Mouse (Mus musculus) ES-E14 (cell line): ENCODE results near the gene Sned1. TPM values are rescaled to one million over a fixed set of nuclear protein-coding genes. Genes with fewer than 3 reads are reported as not detected.

Experiments
- DNase-seq: peaks from one replicate; pipeline ENCODE4 v3.0.0-alpha.2; 2013; ENCODE audit warnings: low read depth, low spot score
- H3K27ac ChIP-seq: 2 replicates; pipeline ENCODE4 v1.5.1; 2012; ENCODE audit warnings: low read depth, mild to moderate bottlenecking, low read length, moderate library complexity, mixed read lengths; ENCODE audit not compliant: poor library complexity, insufficient read depth, severe bottlenecking
- H3K36me3 ChIP-seq: 2 replicates; pipeline ENCODE4 v1.6.1; 2012; ENCODE audit warnings: mild to moderate bottlenecking, low read length, moderate library complexity, mixed read lengths; ENCODE audit not compliant: control insufficient read depth, poor library complexity, insufficient read depth, severe bottlenecking
- H3K4me1 ChIP-seq, 2 experiments: fragments of 150-350 bp in 1 of 2; sonication (generic) in 1 of 2; 2 replicates each; pipeline ENCODE4 v1.6.1; 2012; ENCODE audit warnings: low read length in 2 of 2, mild to moderate bottlenecking in 1 of 2, mixed read lengths in 1 of 2; ENCODE audit not compliant: control insufficient read depth in 2 of 2, insufficient read depth in 2 of 2, poor library complexity in 1 of 2
- H3K4me3 ChIP-seq, 2 experiments: fragments of 150-350 bp in 1 of 2; sonication (generic) in 1 of 2; 2 replicates each; pipeline ENCODE4 v1.5.1; 2012; ENCODE audit warnings: low read length in 2 of 2, low read depth in 1 of 2, mild to moderate bottlenecking in 1 of 2, mixed read lengths in 1 of 2; ENCODE audit not compliant: insufficient read depth in 1 of 2, poor library complexity in 1 of 2, severe bottlenecking in 1 of 2
- H3K9ac ChIP-seq: 2 replicates; pipeline ENCODE4 v1.6.1; 2012; ENCODE audit warnings: low read depth, mild to moderate bottlenecking, low read length, mixed read lengths; ENCODE audit not compliant: poor library complexity, insufficient read depth, severe bottlenecking
- H3K9me3 ChIP-seq: fragments of 150-350 bp; sonication (generic); 2 replicates; pipeline ENCODE4 v1.6.1; 2012; ENCODE audit warnings: low read depth, mild to moderate bottlenecking, low read length; ENCODE audit not compliant: control insufficient read depth, insufficient read depth
- CHD2 ChIP-seq: IDR thresholded peaks from 2 replicates; pipeline ENCODE4 v1.6.1; 2014; ENCODE audit warnings: mild to moderate bottlenecking, low read depth, low read length, inconsistent platforms
- HCFC1 ChIP-seq: IDR thresholded peaks from 2 replicates; pipeline ENCODE4 v1.6.1; 2012; ENCODE audit warnings: low read length, inconsistent platforms, borderline replicate concordance; ENCODE audit not compliant: insufficient read depth
- MAFK ChIP-seq: IDR thresholded peaks from 2 replicates; pipeline ENCODE4 v1.6.1; 2014; ENCODE audit warnings: mild to moderate bottlenecking, low read depth, low read length, inconsistent platforms; ENCODE audit not compliant: insufficient read depth
- ZC3H11A ChIP-seq: IDR thresholded peaks from 2 replicates; pipeline ENCODE4 v1.6.1; 2012; ENCODE audit warnings: low read depth, mild to moderate bottlenecking, inconsistent platforms, low read length, borderline replicate concordance
- ZNF384 ChIP-seq: IDR thresholded peaks from 2 replicates; pipeline ENCODE4 v1.6.1; 2012; ENCODE audit warnings: low read depth, low read length, inconsistent platforms
- in situ Hi-C, 2 experiments: fragments of 600-800 bp; cut with MboI; formaldehyde crosslinking; loops; one replicate each; pipeline ENCODE4 v1.15.1; 2025; ENCODE audit warnings: low sequenced_read_pairs in 2 of 2, inconsistent platforms in 1 of 2; ENCODE audit not compliant: unreplicated experiment in 2 of 2
- total RNA-seq: library from RNA; depleted of rRNA; stranded (reverse); fragments of 300-350 nt; gene quantifications from 2 replicates; pipeline ENCODE4 v1.2.3, GENCODE M21; 2012

Sned1 gene
- total RNA-seq, 1 experiment = 11.8 TPM

GRCm38 (mm10) chr1:93270516-93271240 lies 35.0 kb downstream of the Sned1 start:
- DNase-seq = no peak
- no peak overlapping the region for H3K27ac ChIP-seq
- H3K4me3 ChIP-seq = no peak overlapping the region
- peaks cover 0 to 7% of the 10 kb centered on the region in 2 experiments; a peak in 1 of 4 replicates for H3K4me1 ChIP-seq
- peaks cover 9% of the 10 kb centered on the region for H3K36me3 ChIP-seq
- no peak for TF ChIP-seq ZC3H11A
- TF ChIP-seq MAFK = no peak
- no peak for TF ChIP-seq CHD2
- no peak for TF ChIP-seq HCFC1
- no peak for TF ChIP-seq ZNF384
- no peak overlapping the region for H3K9ac ChIP-seq
- in situ Hi-C loops = no loop called here
- no peaks in the 10 kb centered on the region for H3K9me3 ChIP-seq

DNA sequence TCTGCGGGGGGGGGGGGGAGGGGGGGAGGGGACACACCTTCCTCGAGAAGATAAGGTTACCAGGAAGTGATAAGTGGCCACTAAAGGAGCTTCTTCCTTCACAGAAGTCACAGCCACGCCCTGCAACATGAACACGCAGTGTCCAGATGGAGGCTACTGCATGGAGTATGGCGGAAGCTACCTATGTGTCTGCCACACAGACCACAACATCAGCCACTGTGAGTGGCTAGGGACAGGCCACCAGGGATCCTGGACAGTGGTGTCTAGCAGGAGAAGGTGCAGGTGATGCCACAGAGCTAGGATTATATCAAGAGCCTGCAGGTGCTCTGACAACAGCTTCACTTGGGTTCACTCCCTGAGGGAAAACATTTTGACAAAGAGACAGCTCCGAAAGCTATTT lies 36.1 kb downstream of the Sned1 start:
- Histone ChIP-seq H3K9me3 (no peaks in the 10 kb centered on the region), H3K9ac (no peak overlapping the region), H3K4me3 (no peak overlapping the region), H3K27ac (no peak overlapping the region), H3K4me1 (peaks cover 0 to 15% of the 10 kb centered on the region in 2 experiments; a peak in 1 of 4 replicates), H3K36me3 (peaks cover 15% of the 10 kb centered on the region)
- in situ Hi-C loops = no loop called here
- no peak for TF ChIP-seq MAFK
- no peak for TF ChIP-seq HCFC1
- TF ChIP-seq ZNF384 = no peak
- TF ChIP-seq CHD2 = no peak
- TF ChIP-seq ZC3H11A = no peak
- no peak for DNase-seq

- H3K9ac ChIP-seq = no peak overlapping the region
- no peak overlapping the region for H3K27ac ChIP-seq
- TF ChIP-seq HCFC1 = no peak
- no peak for TF ChIP-seq ZNF384
- no peak for TF ChIP-seq CHD2
- no peak for TF ChIP-seq MAFK
- TF ChIP-seq ZC3H11A = no peak
- peak; percentile 39 for DNase-seq
- H3K4me3 ChIP-seq = no peak overlapping the region
- H3K9me3 ChIP-seq = no peaks in the 10 kb centered on the region
- peaks cover 0 to 15% of the 10 kb centered on the region in 2 experiments; a peak in 1 of 4 replicates for H3K4me1 ChIP-seq
- H3K36me3 ChIP-seq = peaks cover 18% of the 10 kb centered on the region
- in situ Hi-C loops = no loop called here
Observed at GRCm38 (mm10) chr1:93272409-93272821, 36.8 kb downstream of the Sned1 start.

DNA sequence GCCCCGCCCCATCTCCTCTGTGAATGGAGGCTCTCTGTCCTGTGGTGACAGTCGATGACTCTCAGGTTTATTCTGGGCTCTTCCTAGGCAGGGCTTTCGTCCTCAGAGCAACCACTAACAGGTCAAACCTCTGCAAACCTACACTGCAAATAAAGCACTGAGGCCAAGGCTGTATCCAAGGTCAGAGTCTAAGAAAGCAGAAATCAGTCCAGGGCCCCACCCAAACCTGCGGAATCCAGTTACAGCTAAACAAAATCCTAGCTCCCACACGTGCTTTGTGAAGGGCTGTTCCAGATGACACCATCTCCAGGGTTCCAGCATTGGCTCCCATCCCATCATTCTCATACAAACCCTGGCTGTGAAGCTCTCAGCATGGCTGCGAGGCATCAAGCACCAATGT lies 39.9 kb downstream of the Sned1 start:
- H3K9ac ChIP-seq = no peak overlapping the region
- peak; percentile 44 for DNase-seq
- no peaks in the 10 kb centered on the region for H3K9me3 ChIP-seq
- no peak overlapping the region for H3K4me3 ChIP-seq
- TF ChIP-seq HCFC1 = no peak
- no peak for TF ChIP-seq CHD2
- no peak for TF ChIP-seq ZNF384
- TF ChIP-seq ZC3H11A = no peak
- no peak for TF ChIP-seq MAFK
- peaks cover 20% of the 10 kb centered on the region; the same call in 1 of the 2 replicates for H3K36me3 ChIP-seq
- in situ Hi-C loops = no loop called here
- H3K4me1 ChIP-seq = peaks cover 0 to 15% of the 10 kb centered on the region in 2 experiments; a peak in 1 of 4 replicates
- no peak overlapping the region for H3K27ac ChIP-seq
